Mouse (Mus musculus) hindbrain, embryonic 15.5 days (tissue): ENCODE measurements at regions not wholly inside any gene's neighbourhood (a gene's known extent, or its start where the extent isn't known, plus 50 kb on each side); places are given as distances from the start of the nearest gene placed in this dataset.
"Not testable (repeated sequence)": the region's sequence is repeated elsewhere in the genome, so short reads cannot be mapped to it uniquely, and the experiment has no call there.

Experiments
- ATAC-seq: fragments of 200-750 bp; cut with Nextera tagmentation; 2 replicates; pipeline ENCODE4 v1.8.0; 2017; ENCODE audit warnings: low read depth, moderate number of reproducible peaks, moderate TSS enrichment; ENCODE audit not compliant: low FRiP score
- H3K27ac ChIP-seq: fragments of 300-500 bp; sonication (generic); replicated peaks from 2 replicates; pipeline ENCODE4 v1.5.1; 2015; ENCODE audit warnings: mild to moderate bottlenecking, inconsistent platforms
- H3K27me3 ChIP-seq: fragments of 300-500 bp; sonication (generic); 2 replicates; pipeline ENCODE4 v1.6.1; 2015; ENCODE audit warnings: control low read depth, inconsistent platforms
- H3K36me3 ChIP-seq: fragments of 300-500 bp; sonication (generic); 2 replicates; pipeline ENCODE4 v1.6.1; 2015; ENCODE audit warnings: control low read depth, inconsistent platforms
- H3K4me1 ChIP-seq: fragments of 300-500 bp; sonication (generic); replicated peaks from 2 replicates; pipeline ENCODE4 v1.6.1; 2015; ENCODE audit warnings: control low read depth, inconsistent platforms
- H3K4me2 ChIP-seq: fragments of 300-500 bp; sonication (generic); 2 replicates; pipeline ENCODE4 v1.6.1; 2015; ENCODE audit warnings: moderate library complexity, mild to moderate bottlenecking, inconsistent platforms
- H3K4me3 ChIP-seq: fragments of 300-500 bp; sonication (generic); 2 replicates; pipeline ENCODE4 v1.5.1; 2015; ENCODE audit warnings: mild to moderate bottlenecking, inconsistent platforms
- H3K9ac ChIP-seq: fragments of 300-500 bp; sonication (generic); 2 replicates; pipeline ENCODE4 v1.6.1; 2015; ENCODE audit warnings: inconsistent platforms
- H3K9me3 ChIP-seq: fragments of 300-500 bp; sonication (generic); 2 replicates; pipeline ENCODE4 v1.6.1; 2016; ENCODE audit warnings: control low read depth, inconsistent platforms
- WGBS: fragments of 180-500 bp; shearing (Covaris S2); methylation state at CpG from one replicate; pipeline ENCODE4 v1.1.7; 2015; 5-methylcytosine and 5-hydroxymethylcytosine counted together

- H3K27me3 ChIP-seq = no peaks in the 10 kb centered on the region
- H3K4me1 ChIP-seq = no peaks in the 10 kb centered on the region
- H3K9ac ChIP-seq = no peak overlapping the region
- H3K36me3 ChIP-seq = no peaks in the 10 kb centered on the region
- H3K9me3 ChIP-seq = no peaks in the 10 kb centered on the region
- no peak overlapping the region for H3K27ac ChIP-seq
- ATAC-seq = no peak
- no peak overlapping the region for H3K4me3 ChIP-seq
- no peak overlapping the region for H3K4me2 ChIP-seq
- 60% methylated on average over 1 of the region's 1 CpGs for WGBS
Observed at GRCm38 (mm10) chr8:96426900-96427299, 538.6 kb upstream of the Got2 start.

- no peak overlapping the region for H3K4me2 ChIP-seq
- no peaks in the 10 kb centered on the region for H3K36me3 ChIP-seq
- no peak for ATAC-seq
- no peaks in the 10 kb centered on the region for H3K4me1 ChIP-seq
- H3K9ac ChIP-seq = no peak overlapping the region
- no peak overlapping the region for H3K27ac ChIP-seq
- no peak overlapping the region for H3K4me3 ChIP-seq
- 70% methylated on average over 1 of the region's 1 CpGs for WGBS
- no peaks in the 10 kb centered on the region for H3K9me3 ChIP-seq
- H3K27me3 ChIP-seq = no peaks in the 10 kb centered on the region
Observed at GRCm38 (mm10) chr8:96409601-96410000, 521.3 kb upstream of the Got2 start.

GRCm38 (mm10) chr8:96404549-96405145 is 516.3 kb upstream of the Got2 start:
- 89% methylated on average over 15 of the region's 15 CpGs for WGBS
- Histone ChIP-seq H3K9ac (no peak overlapping the region), H3K27ac (no peak overlapping the region), H3K9me3 (no peaks in the 10 kb centered on the region), H3K27me3 (no peaks in the 10 kb centered on the region), H3K36me3 (no peaks in the 10 kb centered on the region), H3K4me1 (no peaks in the 10 kb centered on the region), H3K4me2 (no peak overlapping the region), H3K4me3 (no peak overlapping the region)
- ATAC-seq = no peak

GRCm38 (mm10) chr8:96403669-96404068 is 515.3 kb upstream of the Got2 start:
- Histone ChIP-seq H3K4me3 (no peak overlapping the region), H3K9ac (no peak overlapping the region), H3K4me1 (no peaks in the 10 kb centered on the region), H3K4me2 (no peak overlapping the region), H3K27me3 (no peaks in the 10 kb centered on the region), H3K36me3 (no peaks in the 10 kb centered on the region), H3K27ac (no peak overlapping the region), H3K9me3 (no peaks in the 10 kb centered on the region)
- 81% methylated on average over 3 of the region's 3 CpGs for WGBS
- ATAC-seq = no peak

- not testable (repeated sequence) for H3K9me3 ChIP-seq, ATAC-seq, H3K4me2 ChIP-seq, H3K9ac ChIP-seq, H3K27ac ChIP-seq, H3K27me3 ChIP-seq, H3K4me1 ChIP-seq, H3K4me3 ChIP-seq, H3K36me3 ChIP-seq
- whole genome bisulfite sequencing = 90% methylated on average over 4 of the region's 4 CpGs
Observed at GRCm38 (mm10) chr8:96399381-96399780, 511.0 kb upstream of the Got2 start.

- Histone ChIP-seq H3K9ac (no peak overlapping the region), H3K4me1 (no peaks in the 10 kb centered on the region), H3K4me3 (no peak overlapping the region), H3K4me2 (no peak overlapping the region), H3K27me3 (no peaks in the 10 kb centered on the region), H3K9me3 (no peaks in the 10 kb centered on the region), H3K27ac (no peak overlapping the region), H3K36me3 (no peaks in the 10 kb centered on the region)
- 40% methylated on average over 4 of the region's 4 CpGs for WGBS
- ATAC-seq = peak; percentile 80; the same call in 1 of the 2 replicates
Observed at GRCm38 (mm10) chr8:96393024-96393423, 504.7 kb upstream of the Got2 start.

GRCm38 (mm10) chr8:96389251-96389650 is 500.9 kb upstream of the Got2 start:
- H3K36me3 ChIP-seq = no peaks in the 10 kb centered on the region
- H3K4me3 ChIP-seq = no peak overlapping the region
- no peak overlapping the region for H3K9ac ChIP-seq
- H3K27ac ChIP-seq = no peak overlapping the region
- no peak overlapping the region for H3K4me2 ChIP-seq
- H3K4me1 ChIP-seq = no peaks in the 10 kb centered on the region
- ATAC-seq = no peak
- H3K27me3 ChIP-seq = no peaks in the 10 kb centered on the region
- H3K9me3 ChIP-seq = no peaks in the 10 kb centered on the region
- 84% methylated on average over 3 of the region's 3 CpGs for WGBS

- Histone ChIP-seq H3K9me3 (no peaks in the 10 kb centered on the region), H3K27ac (no peak overlapping the region), H3K9ac (no peak overlapping the region), H3K4me1 (no peaks in the 10 kb centered on the region), H3K4me3 (no peak overlapping the region), H3K27me3 (no peaks in the 10 kb centered on the region), H3K4me2 (no peak overlapping the region), H3K36me3 (no peaks in the 10 kb centered on the region)
- no peak for ATAC-seq
- 83% methylated on average over 9 of the region's 9 CpGs for WGBS
Observed at GRCm38 (mm10) chr8:96370500-96370899, 482.2 kb upstream of the Got2 start.

GRCm38 (mm10) chr8:96362853-96363445 is 474.6 kb upstream of the Got2 start:
- Histone ChIP-seq H3K9me3 (no peaks in the 10 kb centered on the region), H3K27me3 (no peaks in the 10 kb centered on the region), H3K4me1 (0 out of 2 replicates have a peak, but pooled peaks cover 6% of the 10 kb centered on the region), H3K4me3 (no peak overlapping the region), H3K27ac (0 out of 2 replicates have a peak overlapping the region, but pooled peaks have one; percentile 8), H3K9ac (no peak overlapping the region), H3K36me3 (no peaks in the 10 kb centered on the region), H3K4me2 (0 out of 2 replicates have a peak overlapping the region, but pooled peaks have one; percentile 19)
- peak; percentile 38; the same call in 1 of the 2 replicates for ATAC-seq
- 29% methylated on average over 14 of the region's 14 CpGs for WGBS

GRCm38 (mm10) chr8:96350531-96351069 is 462.3 kb upstream of the Got2 start:
- Histone ChIP-seq H3K27me3 (no peaks in the 10 kb centered on the region), H3K9ac (no peak overlapping the region), H3K27ac (no peak overlapping the region), H3K36me3 (no peaks in the 10 kb centered on the region), H3K4me1 (no peaks in the 10 kb centered on the region), H3K4me2 (no peak overlapping the region), H3K9me3 (no peaks in the 10 kb centered on the region), H3K4me3 (no peak overlapping the region)
- no peak for ATAC-seq
- WGBS = 66% methylated on average over 6 of the region's 6 CpGs

GRCm38 (mm10) chr8:96349503-96349902 is 461.2 kb upstream of the Got2 start:
- Histone ChIP-seq H3K9me3 (no peaks in the 10 kb centered on the region), H3K27ac (no peak overlapping the region), H3K4me3 (no peak overlapping the region), H3K4me1 (no peaks in the 10 kb centered on the region), H3K9ac (no peak overlapping the region), H3K4me2 (no peak overlapping the region), H3K36me3 (no peaks in the 10 kb centered on the region), H3K27me3 (no peaks in the 10 kb centered on the region)
- 62% methylated on average over 6 of the region's 6 CpGs for WGBS
- ATAC-seq = no peak

- H3K4me1 ChIP-seq = no peaks in the 10 kb centered on the region
- H3K9ac ChIP-seq = no peak overlapping the region
- H3K4me3 ChIP-seq = no peak overlapping the region
- no peak for ATAC-seq
- no peak overlapping the region for H3K4me2 ChIP-seq
- H3K36me3 ChIP-seq = no peaks in the 10 kb centered on the region
- H3K27me3 ChIP-seq = no peaks in the 10 kb centered on the region
- H3K9me3 ChIP-seq = no peaks in the 10 kb centered on the region
- H3K27ac ChIP-seq = no peak overlapping the region
- WGBS = 78% methylated on average over 3 of the region's 3 CpGs
Observed at GRCm38 (mm10) chr8:96340702-96341101, 452.4 kb upstream of the Got2 start.
